Mouse (Mus musculus) E14TG2a.4 (cell line): ENCODE measurements around the gene Wfdc12.

Source experiments
- CTCF ChIP-seq: conservative IDR thresholded peaks from 2 replicates; pipeline ENCODE4 v1.5.1; 2014; ENCODE audit warnings: low read length
- NANOG ChIP-seq: IDR thresholded peaks from 2 replicates; pipeline ENCODE4 v1.6.1; 2014; ENCODE audit warnings: borderline replicate concordance, low read length, mixed read lengths
- POU5F1 ChIP-seq: IDR thresholded peaks from 2 replicates; pipeline ENCODE4 v1.6.1; 2014; ENCODE audit warnings: low read length, borderline replicate concordance

GRCm38 (mm10) chr2:164232671-164233070 lies 42.3 kb upstream of the Wfdc12 start:
- no peak for TF ChIP-seq CTCF
- no peak for TF ChIP-seq POU5F1
- TF ChIP-seq NANOG: no peak
